ENCODE assay signal across 19 mouse cellular contexts in genomic region chr9:93008511-93009302, GRCm38 (mm10).
A peak's percentile ranks its signal among the peaks of the same experiment; 100 is the strongest.
DNase-seq lines count a peak whose midpoint lies in the region; ATAC-seq and TF ChIP-seq lines count a peak whose summit lies in the region.
"Had no signal": no experiment of that assay in that cellular context is flagged by ENCODE, and none has a peak within 500 bp of the region (broad histone marks: within the 10 kb centered on the region; RNA-seq: fewer than 3 reads in every experiment).

No protein-coding gene starts in this region.

- H3K27ac ChIP-seq in embryonic facial prominence, embryonic 11.5 days (replicated peaks; ENCODE audit: low read depth, low read length): no peak overlapping the region
- no peak overlapping the region for H3K27ac ChIP-seq in embryonic facial prominence, embryonic 10.5 days (replicated peaks)
- no peak overlapping the region for H3K27ac ChIP-seq in midbrain, embryonic 11.5 days (ENCODE audit: low read depth, low read length)
- no peak overlapping the region for H3K27ac ChIP-seq in midbrain, embryonic 10.5 days (replicated peaks)
- no peak overlapping the region for H3K27ac ChIP-seq in forebrain, embryonic 16.5 days (ENCODE audit: low read length)
- H3K27ac ChIP-seq in midbrain, postnatal 0 days (ENCODE audit: low read depth, low read length): no peak overlapping the region
- no peak overlapping the region for H3K27ac ChIP-seq in liver, embryonic 11.5 days (ENCODE audit: low read depth, low read length)
- H3K27ac ChIP-seq: heart, embryonic 10.5 days; layer of hippocampus, adult 2 months; left cerebral cortex, adult 2 months had no signal

- 54% methylated on average over 4 of the region's 4 CpGs for WGBS in embryonic facial prominence, embryonic 11.5 days
- 68% methylated on average over 4 of the region's 4 CpGs for WGBS in embryonic facial prominence, embryonic 10.5 days
- WGBS in midbrain, embryonic 11.5 days: 84% methylated on average over 4 of the region's 4 CpGs
- 90% methylated on average over 4 of the region's 4 CpGs for WGBS in midbrain, embryonic 10.5 days
- WGBS in forebrain, embryonic 16.5 days: 14% methylated on average over 4 of the region's 4 CpGs
- 45% methylated on average over 4 of the region's 4 CpGs for WGBS in midbrain, postnatal 0 days
- WGBS in liver, embryonic 11.5 days: 86% methylated on average over 4 of the region's 4 CpGs

- ATAC-seq in embryonic facial prominence, embryonic 11.5 days (replicated peaks; ENCODE audit: insufficient number of reproducible peaks, low FRiP score, low TSS enrichment, low read depth): peak; percentile 39; the same call in 1 of the 2 replicates
- ATAC-seq in midbrain, embryonic 11.5 days (ENCODE audit: low FRiP score): no peak
- peak; percentile 85 for ATAC-seq in forebrain, embryonic 16.5 days
- no peak for ATAC-seq in midbrain, postnatal 0 days (ENCODE audit: low FRiP score)
- ATAC-seq in liver, embryonic 11.5 days (replicated peaks; ENCODE audit: low FRiP score): no peak
- ATAC-seq: Patski had no signal

- H3K4me3 ChIP-seq in embryonic facial prominence, embryonic 11.5 days (ENCODE audit: low read depth, low read length): no peak overlapping the region
- no peak overlapping the region for H3K4me3 ChIP-seq in embryonic facial prominence, embryonic 10.5 days
- no peak overlapping the region for H3K4me3 ChIP-seq in midbrain, embryonic 11.5 days (ENCODE audit: low read depth, low read length)
- H3K4me3 ChIP-seq in midbrain, embryonic 10.5 days: no peak overlapping the region
- H3K4me3 ChIP-seq in forebrain, embryonic 16.5 days (replicated peaks; ENCODE audit: low read length): no peak overlapping the region
- H3K4me3 ChIP-seq in midbrain, postnatal 0 days (ENCODE audit: low read depth, low read length): no peak overlapping the region
- H3K4me3 ChIP-seq in liver, embryonic 11.5 days (ENCODE audit: low read depth, low read length): no peak overlapping the region
- H3K4me3 ChIP-seq: heart, embryonic 10.5 days; layer of hippocampus, adult 2 months; left cerebral cortex, adult 2 months had no signal

- H3K4me2 ChIP-seq in embryonic facial prominence, embryonic 11.5 days (ENCODE audit: low read depth, low read length): no peak overlapping the region
- H3K4me2 ChIP-seq in midbrain, embryonic 11.5 days: no peak overlapping the region
- H3K4me2 ChIP-seq in forebrain, embryonic 16.5 days (ENCODE audit: low read length): no peak overlapping the region
- H3K4me2 ChIP-seq in midbrain, postnatal 0 days (ENCODE audit: low read depth, low read length, poor library complexity, severe bottlenecking): no peak overlapping the region
- H3K4me2 ChIP-seq in liver, embryonic 11.5 days: no peak overlapping the region

- H3K9ac ChIP-seq in embryonic facial prominence, embryonic 11.5 days (replicated peaks; ENCODE audit: low read length): no peak overlapping the region
- H3K9ac ChIP-seq in midbrain, embryonic 11.5 days (ENCODE audit: low read length): no peak overlapping the region
- H3K9ac ChIP-seq in forebrain, embryonic 16.5 days (replicated peaks; ENCODE audit: low read depth, low read length): no peak overlapping the region
- no peak overlapping the region for H3K9ac ChIP-seq in midbrain, postnatal 0 days (replicated peaks; ENCODE audit: low read length, poor library complexity, severe bottlenecking)
- no peak overlapping the region for H3K9ac ChIP-seq in liver, embryonic 11.5 days (ENCODE audit: low read depth, low read length)

- DNase-seq in embryonic facial prominence, embryonic 11.5 days (ENCODE audit: low spot score): peak; percentile 39
- DNase-seq in embryonic facial prominence, embryonic 10.5 days (ENCODE audit: low spot score): no peak
- DNase-seq in midbrain, embryonic 11.5 days (ENCODE audit: low spot score, missing footprints): peak; percentile 85
- no peak for DNase-seq in midbrain, embryonic 10.5 days (ENCODE audit: low spot score)
- DNase-seq in midbrain, postnatal 0 days (ENCODE audit: low spot score): peak; percentile 29
- DNase-seq in ovary, adult 18-20 months (ENCODE audit: low spot score): no peak
- no peak for DNase-seq in liver, embryonic 11.5 days (ENCODE audit: low spot score)
- DNase-seq: cerebellum, adult 9-11 months; gastrocnemius, postnatal 10 days; heart, postnatal 14 days; liver; lung, adult 2 months; lung, postnatal 4 days; right cerebral cortex, postnatal 25 days had no signal

- no peaks in the 10 kb centered on the region for H3K4me1 ChIP-seq in embryonic facial prominence, embryonic 11.5 days (ENCODE audit: control insufficient read depth, insufficient read depth, low read length)
- no peaks in the 10 kb centered on the region for H3K4me1 ChIP-seq in embryonic facial prominence, embryonic 10.5 days
- no peaks in the 10 kb centered on the region; the same call in 1 of the 2 replicates for H3K4me1 ChIP-seq in midbrain, embryonic 11.5 days (ENCODE audit: control insufficient read depth, insufficient read depth, low read length)
- peaks cover 4% of the 10 kb centered on the region for H3K4me1 ChIP-seq in midbrain, embryonic 10.5 days
- peaks cover 9% of the 10 kb centered on the region for H3K4me1 ChIP-seq in forebrain, embryonic 16.5 days (replicated peaks; ENCODE audit: control insufficient read depth, insufficient read depth, low read length)
- H3K4me1 ChIP-seq in midbrain, postnatal 0 days (ENCODE audit: insufficient read depth, low read length): no peaks in the 10 kb centered on the region
- H3K4me1 ChIP-seq in liver, embryonic 11.5 days (replicated peaks; ENCODE audit: control insufficient read depth, insufficient read depth, low read length): no peaks in the 10 kb centered on the region
- H3K4me1 ChIP-seq: heart, embryonic 10.5 days had no signal

- no peaks in the 10 kb centered on the region for H3K36me3 ChIP-seq in embryonic facial prominence, embryonic 11.5 days (replicated peaks; ENCODE audit: control insufficient read depth, insufficient read depth, low read depth, low read length)
- no peaks in the 10 kb centered on the region for H3K36me3 ChIP-seq in embryonic facial prominence, embryonic 10.5 days (replicated peaks)
- H3K36me3 ChIP-seq in midbrain, embryonic 11.5 days (ENCODE audit: control insufficient read depth, insufficient read depth, low read length): no peaks in the 10 kb centered on the region
- H3K36me3 ChIP-seq in midbrain, embryonic 10.5 days: no peaks in the 10 kb centered on the region
- H3K36me3 ChIP-seq in forebrain, embryonic 16.5 days (ENCODE audit: control insufficient read depth, insufficient read depth): no peaks in the 10 kb centered on the region
- H3K36me3 ChIP-seq in midbrain, postnatal 0 days (ENCODE audit: insufficient read depth, low read length): no peaks in the 10 kb centered on the region
- H3K36me3 ChIP-seq in liver, embryonic 11.5 days (ENCODE audit: control insufficient read depth, insufficient read depth, low read length): no peaks in the 10 kb centered on the region
- H3K36me3 ChIP-seq: heart, embryonic 10.5 days had no signal

- no peaks in the 10 kb centered on the region for H3K27me3 ChIP-seq in embryonic facial prominence, embryonic 11.5 days (ENCODE audit: control insufficient read depth, insufficient read depth, low read length)
- no peaks in the 10 kb centered on the region for H3K27me3 ChIP-seq in embryonic facial prominence, embryonic 10.5 days (replicated peaks; ENCODE audit: low read depth, poor library complexity, severe bottlenecking)
- no peaks in the 10 kb centered on the region for H3K27me3 ChIP-seq in midbrain, embryonic 11.5 days (ENCODE audit: control insufficient read depth, insufficient read depth, low read length)
- no peaks in the 10 kb centered on the region for H3K27me3 ChIP-seq in midbrain, embryonic 10.5 days (ENCODE audit: low read depth, poor library complexity, severe bottlenecking)
- no peaks in the 10 kb centered on the region for H3K27me3 ChIP-seq in forebrain, embryonic 16.5 days (replicated peaks; ENCODE audit: control insufficient read depth, insufficient read depth, low read length)
- H3K27me3 ChIP-seq in midbrain, postnatal 0 days (ENCODE audit: insufficient read depth, low read length): no peaks in the 10 kb centered on the region
- no peaks in the 10 kb centered on the region for H3K27me3 ChIP-seq in liver, embryonic 11.5 days (replicated peaks; ENCODE audit: control insufficient read depth, insufficient read depth, low read length)
- H3K27me3 ChIP-seq: Patski had no signal

- H3K9me3 ChIP-seq in embryonic facial prominence, embryonic 11.5 days (replicated peaks; ENCODE audit: control insufficient read depth, low read length): no peaks in the 10 kb centered on the region
- no peaks in the 10 kb centered on the region for H3K9me3 ChIP-seq in embryonic facial prominence, embryonic 10.5 days
- no peaks in the 10 kb centered on the region for H3K9me3 ChIP-seq in midbrain, embryonic 11.5 days (ENCODE audit: control insufficient read depth, low read length)
- no peaks in the 10 kb centered on the region for H3K9me3 ChIP-seq in midbrain, embryonic 10.5 days (replicated peaks)
- H3K9me3 ChIP-seq in forebrain, embryonic 16.5 days (ENCODE audit: control insufficient read depth, low read length): no peaks in the 10 kb centered on the region
- no peaks in the 10 kb centered on the region for H3K9me3 ChIP-seq in midbrain, postnatal 0 days (ENCODE audit: low read length)
- no peaks in the 10 kb centered on the region for H3K9me3 ChIP-seq in liver, embryonic 11.5 days (ENCODE audit: control insufficient read depth, low read length)
- H3K9me3 ChIP-seq: heart, embryonic 10.5 days had no signal

- no peak for TF ChIP-seq CTCF in midbrain, postnatal 0 days (IDR thresholded peaks at IDR 0.05)

Comparison
In these comparisons a context has a peak if more than half of its experiments do, and no peak if none do; other contexts are left out.
1. DNase-seq: peak in embryonic facial prominence, embryonic 11.5 days (single experiment), midbrain, embryonic 11.5 days (single experiment) and midbrain, postnatal 0 days (single experiment); none in embryonic facial prominence, embryonic 10.5 days (single experiment), midbrain, embryonic 10.5 days (single experiment), ovary, adult 18-20 months (single experiment) and liver, embryonic 11.5 days (single experiment).
2. ATAC-seq: peak in embryonic facial prominence, embryonic 11.5 days (single experiment) and forebrain, embryonic 16.5 days (single experiment); none in midbrain, embryonic 11.5 days (single experiment), midbrain, postnatal 0 days (single experiment) and liver, embryonic 11.5 days (single experiment).